Mouse (Mus musculus) heart, postnatal 0 days (tissue): ENCODE data around the gene Gm49486. TPM values are rescaled to one million over a fixed set of nuclear protein-coding genes. Genes with fewer than 3 reads are reported as not detected.

Experiments
- ATAC-seq: fragments of 200-750 bp; cut with Nextera tagmentation; 2 replicates; pipeline ENCODE4 v1.8.0; 2017; ENCODE audit warnings: low read depth, moderate number of reproducible peaks, moderate library complexity; ENCODE audit not compliant: insufficient read depth
- DNase-seq: peaks from one replicate; pipeline ENCODE4 v3.0.0-alpha.2; 2016; ENCODE audit warnings: low spot score
- H3K27ac ChIP-seq: fragments of 300-500 bp; sonication (generic); 2 replicates; pipeline ENCODE4 v1.5.1; 2014; ENCODE audit warnings: low read depth, mild to moderate bottlenecking
- H3K27me3 ChIP-seq: fragments of 300-500 bp; sonication (generic); 2 replicates; pipeline ENCODE4 v1.6.1; 2014; ENCODE audit warnings: low read length, mixed read lengths; ENCODE audit not compliant: control insufficient read depth, insufficient read depth
- H3K36me3 ChIP-seq: fragments of 300-500 bp; sonication (generic); replicated peaks from 2 replicates; pipeline ENCODE4 v1.6.1; 2014; ENCODE audit warnings: low read length, mixed read lengths; ENCODE audit not compliant: control insufficient read depth, insufficient read depth
- H3K4me1 ChIP-seq: fragments of 300-500 bp; sonication (generic); 2 replicates; pipeline ENCODE4 v1.6.1; 2014; ENCODE audit warnings: antibody characterized with exemption; ENCODE audit not compliant: control insufficient read depth, insufficient read depth
- H3K4me2 ChIP-seq: fragments of 300-500 bp; sonication (generic); 2 replicates; pipeline ENCODE4 v1.6.1; 2014; ENCODE audit warnings: low read depth, mild to moderate bottlenecking, low read length, moderate library complexity
- H3K4me3 ChIP-seq: fragments of 300-500 bp; sonication (generic); 2 replicates; pipeline ENCODE4 v1.5.1; 2014; ENCODE audit warnings: low read depth, low read length
- H3K9ac ChIP-seq: fragments of 300-500 bp; sonication (generic); replicated peaks from 2 replicates; pipeline ENCODE4 v1.6.1; 2014; ENCODE audit warnings: low read depth, low read length, mixed read lengths
- H3K9me3 ChIP-seq: fragments of 300-500 bp; sonication (generic); replicated peaks from 2 replicates; pipeline ENCODE4 v1.6.1; 2016; ENCODE audit warnings: low read length; ENCODE audit not compliant: control insufficient read depth
- CTCF ChIP-seq: IDR thresholded peaks from 2 replicates; pipeline ENCODE4 v1.5.1; 2016; ENCODE audit warnings: antibody characterized with exemption, control low read depth, low read depth
- EP300 ChIP-seq: IDR thresholded peaks from 2 replicates; pipeline ENCODE4 v1.6.1; 2016; ENCODE audit warnings: antibody characterized with exemption, low read depth
- WGBS: fragments of 180-500 bp; shearing (Covaris S2); extraction: QIAGEN DNeasy Blood & Tissue Kit; methylation state at CpG from one replicate; pipeline ENCODE4 v1.1.7; 2014; 5-methylcytosine and 5-hydroxymethylcytosine counted together
- polyA plus RNA-seq: library from polyadenylated mRNA; unstranded; fragments of >200 nt; fragmentation: Nextera tagmentation; extraction: Ambion mirVana; gene quantifications from 2 replicates; pipeline ENCODE4 v1.2.1, GENCODE M21; 2015
- total RNA-seq: library from RNA; depleted of rRNA; stranded (reverse); fragments of >200 nt; gene quantifications from 2 replicates; pipeline ENCODE4 v1.2.3, GENCODE M21; 2014; ENCODE audit warnings: low replicate concordance

Gm49486 gene
- total and polyA plus RNA-seq, 2 experiments from 2014 or later, result 0.74 to 0.80 TPM

DNA sequence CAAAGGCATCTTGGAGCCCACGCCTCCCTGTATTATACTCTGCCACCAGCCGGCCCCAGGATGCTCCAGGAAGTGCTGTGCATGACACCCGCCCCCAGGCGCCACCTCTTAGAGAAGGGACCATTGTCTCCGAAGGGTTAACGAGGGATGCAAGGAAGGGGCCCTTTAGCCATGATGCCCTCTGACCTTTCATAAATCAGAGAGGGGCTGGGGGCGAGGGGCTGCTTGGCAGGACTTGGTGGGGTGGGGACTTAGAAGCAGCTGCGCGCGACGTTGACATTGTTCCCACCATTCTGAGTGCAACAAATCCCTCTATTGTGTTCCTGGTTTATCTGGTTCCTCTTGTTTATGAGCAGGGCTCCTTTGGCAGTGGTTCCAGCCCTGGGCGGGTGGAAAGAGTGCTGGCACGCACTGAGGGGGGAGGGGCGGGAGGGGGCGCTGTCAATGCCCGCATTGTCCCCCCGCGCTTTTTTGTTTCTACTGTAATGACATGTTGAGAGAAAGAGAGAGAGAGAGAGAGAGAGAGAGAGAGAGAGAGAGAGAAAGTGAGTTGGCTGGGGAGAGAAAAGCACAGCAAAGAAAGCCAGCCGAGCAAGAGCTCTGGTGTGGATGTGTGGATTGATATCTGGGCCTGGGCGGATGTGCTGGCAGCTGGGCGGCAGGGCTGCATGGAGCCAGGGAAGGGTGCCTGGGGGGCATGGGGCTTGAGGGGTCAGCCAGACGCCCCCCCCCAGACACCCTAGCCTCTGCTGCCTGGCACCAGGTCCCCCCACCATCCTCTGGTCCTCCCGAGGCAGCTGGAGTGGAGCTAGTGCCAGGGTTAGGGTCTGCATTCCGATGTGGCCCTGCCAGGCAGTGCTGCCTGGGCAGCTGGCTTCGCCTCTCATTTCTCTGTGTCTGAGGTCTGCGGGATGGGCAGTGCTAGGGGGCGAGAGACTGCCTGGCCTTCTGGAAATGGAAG lies 36.0 kb upstream of the Gm49486 start:
- WGBS, result 33% methylated on average over 26 of the region's 27 CpGs
- Histone ChIP-seq H3K4me1 (peaks cover 10% of the 10 kb centered on the region; the same call in 1 of the 2 replicates), H3K4me3 (no peak overlapping the region), H3K9me3 (no peaks in the 10 kb centered on the region), H3K4me2 (peak overlapping the region; percentile 30), H3K27me3 (no peaks in the 10 kb centered on the region), H3K9ac (peak overlapping the region; percentile 7; the same call in 1 of the 2 replicates), H3K27ac (peak overlapping the region; percentile 69), H3K36me3 (no peaks in the 10 kb centered on the region)
- TF ChIP-seq CTCF, result no peak
- TF ChIP-seq EP300, result no peak
- ATAC-seq (peak; percentile 59), DNase-seq (peak; percentile 61)

- Histone ChIP-seq H3K9ac (no peak overlapping the region), H3K27me3 (no peaks in the 10 kb centered on the region), H3K27ac (no peak overlapping the region), H3K9me3 (no peaks in the 10 kb centered on the region), H3K4me2 (no peak overlapping the region), H3K4me3 (no peak overlapping the region), H3K4me1 (peaks cover 10% of the 10 kb centered on the region; the same call in 1 of the 2 replicates), H3K36me3 (no peaks in the 10 kb centered on the region)
- TF ChIP-seq EP300 (no peak), CTCF (no peak)
- WGBS, result 45% methylated on average over 9 of the region's 9 CpGs
- no peak for ATAC-seq
- no peak for DNase-seq
Measured at GRCm38 (mm10) chr15:79194048-79194447, 35.1 kb upstream of the Gm49486 start.

DNA sequence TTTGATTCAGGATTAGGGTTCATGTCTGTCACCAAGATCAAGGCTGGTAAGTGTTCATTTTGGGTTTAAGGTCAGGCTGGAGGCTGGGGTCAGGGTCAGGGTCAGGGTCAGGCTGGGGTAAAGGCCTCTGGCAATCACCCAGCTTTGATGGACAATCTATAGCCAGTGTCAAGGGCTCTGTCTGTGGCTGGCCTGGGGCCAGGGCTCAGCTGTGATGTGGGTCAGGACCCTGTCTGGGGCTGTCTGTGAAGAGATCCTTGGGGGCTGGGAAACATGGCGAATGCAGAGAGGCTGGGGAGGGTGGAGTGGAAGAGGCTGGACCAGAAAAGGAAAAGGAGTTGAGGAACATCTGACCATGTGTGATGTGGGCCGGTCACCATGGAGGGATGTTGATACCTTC lies 34.2 kb upstream of the Gm49486 start:
- H3K27ac ChIP-seq, result no peak overlapping the region; the same call in 1 of the 2 replicates
- H3K9ac ChIP-seq, result no peak overlapping the region
- no peak for ATAC-seq
- H3K4me3 ChIP-seq, result no peak overlapping the region
- peaks cover 10% of the 10 kb centered on the region; the same call in 1 of the 2 replicates for H3K4me1 ChIP-seq
- no peak overlapping the region for H3K4me2 ChIP-seq
- DNase-seq, result no peak
- TF ChIP-seq EP300 (no peak), CTCF (no peak)
- WGBS, result 87% methylated on average over 2 of the region's 2 CpGs
- H3K9me3 ChIP-seq, result no peaks in the 10 kb centered on the region
- H3K27me3 ChIP-seq, result no peaks in the 10 kb centered on the region
- H3K36me3 ChIP-seq, result no peaks in the 10 kb centered on the region

DNA sequence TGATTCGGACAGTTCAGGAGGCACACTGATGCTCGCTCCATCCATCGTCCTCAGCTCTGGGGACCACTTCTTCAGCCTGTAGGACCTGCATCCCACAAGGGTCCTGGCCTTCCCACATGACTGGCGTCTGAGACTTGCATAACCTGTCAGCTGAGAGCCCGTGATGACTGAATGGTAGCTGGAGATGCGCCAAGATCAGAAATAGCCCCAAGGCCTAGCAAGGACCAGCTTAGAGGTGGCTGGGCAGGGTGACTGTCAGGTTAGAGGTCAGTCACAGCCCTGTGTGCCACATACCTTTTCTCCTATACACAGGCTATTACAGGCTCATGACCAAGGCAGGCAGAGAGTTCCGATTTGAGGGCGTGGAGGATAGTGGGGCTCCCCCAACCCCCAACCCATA lies 33.7 kb upstream of the Gm49486 start:
- no peak overlapping the region for H3K9ac ChIP-seq

DNA sequence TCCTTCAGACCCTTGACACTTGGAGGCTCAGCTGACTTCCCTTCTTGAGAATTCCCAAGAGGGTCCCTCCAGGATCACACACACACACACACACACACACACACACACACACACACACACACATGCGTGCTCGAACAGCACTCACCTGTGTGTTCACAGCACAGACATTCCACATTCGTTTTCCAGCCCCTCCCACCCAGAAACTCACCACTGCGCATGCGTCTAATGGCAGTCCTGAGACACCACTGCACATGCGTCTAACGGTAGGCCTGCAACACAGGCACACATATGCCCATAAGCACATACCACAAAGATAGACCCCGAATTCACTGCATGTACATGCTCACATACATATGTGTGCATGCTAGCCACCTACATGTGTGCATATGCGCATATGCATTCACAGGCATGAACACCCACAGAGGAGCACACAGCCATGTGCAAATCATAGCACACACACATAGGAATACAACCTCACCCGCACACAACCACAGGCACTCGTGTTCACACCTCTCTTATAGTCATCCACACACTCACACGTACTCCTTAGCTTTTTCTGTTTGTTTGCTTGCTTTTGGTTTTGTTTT lies 29.7 kb upstream of the Gm49486 start:
- ATAC-seq (no peak), DNase-seq (no peak)
- H3K4me3 ChIP-seq, result no peak overlapping the region
- no peak overlapping the region for H3K9ac ChIP-seq
- no peaks in the 10 kb centered on the region for H3K36me3 ChIP-seq
- 90% methylated on average over 12 of the region's 12 CpGs for WGBS
- H3K9me3 ChIP-seq, result no peaks in the 10 kb centered on the region
- no peaks in the 10 kb centered on the region for H3K27me3 ChIP-seq
- no peak for TF ChIP-seq EP300
- no peak for TF ChIP-seq CTCF
- H3K4me2 ChIP-seq, result no peak overlapping the region
- H3K27ac ChIP-seq, result no peak overlapping the region
- peaks cover 3% of the 10 kb centered on the region; the same call in 1 of the 2 replicates for H3K4me1 ChIP-seq

More for the DNA sequence above, 33.7 kb upstream of the Gm49486 start:
- peak overlapping the region; percentile 62 for H3K27ac ChIP-seq
- H3K27me3 ChIP-seq, result no peaks in the 10 kb centered on the region
- H3K9me3 ChIP-seq, result no peaks in the 10 kb centered on the region
- ATAC-seq (peak; percentile 83), DNase-seq (peak; percentile 69)
- H3K4me2 ChIP-seq, result no peak overlapping the region
- H3K4me1 ChIP-seq, result peaks cover 10% of the 10 kb centered on the region; the same call in 1 of the 2 replicates
- H3K4me3 ChIP-seq, result no peak overlapping the region
- no peaks in the 10 kb centered on the region for H3K36me3 ChIP-seq
- 38% methylated on average over 8 of the region's 8 CpGs for WGBS
- TF ChIP-seq EP300, result peak; percentile 96
- no peak for TF ChIP-seq CTCF
